Mouse (Mus musculus) monocyte, adult 5-6 weeks (primary cell): Measurements from ENCODE around the gene Gphn. TPM values are rescaled to one million over a fixed set of nuclear protein-coding genes. Genes with fewer than 3 reads are reported as not detected.

Experiments used
- ATAC-seq: fragments of 153-309, 156-312 bp; replicated peaks from 2 replicates; pipeline ENCODE4 v1.8.0; 2017; ENCODE audit warnings: mild to moderate bottlenecking; ENCODE audit not compliant: low TSS enrichment, insufficient number of reproducible peaks, severe bottlenecking, poor library complexity, low FRiP score
- total RNA-seq: library from RNA; stranded (forward); fragments of 200-1000, 200-491, 200-594 nt; gene quantifications from 3 replicates; pipeline ENCODE4 v1.2.3, GENCODE M21; 2017

Gene Gphn
- total RNA-seq: 6.1 to 10.7 TPM (median 7.6 TPM) in 3 replicates

GRCm38 (mm10) chr12:78225707-78226518 lies at the start of gene Gphn:
Gene Gphn, plus strand, starts transcription at chr12:78226379.
- ATAC-seq: peak; percentile 87

GRCm38 (mm10) chr12:78181452-78181851 lies 44.7 kb upstream of the Gphn start:
- ATAC-seq: no peak

- no peak for ATAC-seq
Observed at GRCm38 (mm10) chr12:78193942-78194341, 32.2 kb upstream of the Gphn start, which contains the start of gene Gm6657. Gene Gm6657, plus strand, starts transcription at chr12:78194242.

DNA sequence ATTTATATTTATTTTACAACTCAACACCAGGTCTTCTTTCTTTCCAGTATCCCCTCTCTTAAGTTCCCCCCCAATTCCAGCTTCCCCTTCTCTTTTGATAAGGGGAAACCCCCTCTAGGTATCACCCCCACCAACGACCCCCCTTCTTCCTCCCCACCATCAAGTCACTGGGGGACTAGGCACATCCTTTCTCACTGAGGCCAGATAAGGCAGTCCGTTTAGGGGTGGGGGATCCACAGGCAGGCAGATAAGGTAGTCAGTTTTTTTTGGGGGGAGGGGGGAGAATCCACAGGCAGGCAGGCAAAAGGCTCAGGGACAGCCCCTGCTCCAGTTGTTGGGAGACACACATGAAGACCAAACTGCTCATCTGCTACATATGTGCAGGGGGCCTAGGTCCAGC lies 30.8 kb upstream of the Gphn start:
- no peak for ATAC-seq

DNA sequence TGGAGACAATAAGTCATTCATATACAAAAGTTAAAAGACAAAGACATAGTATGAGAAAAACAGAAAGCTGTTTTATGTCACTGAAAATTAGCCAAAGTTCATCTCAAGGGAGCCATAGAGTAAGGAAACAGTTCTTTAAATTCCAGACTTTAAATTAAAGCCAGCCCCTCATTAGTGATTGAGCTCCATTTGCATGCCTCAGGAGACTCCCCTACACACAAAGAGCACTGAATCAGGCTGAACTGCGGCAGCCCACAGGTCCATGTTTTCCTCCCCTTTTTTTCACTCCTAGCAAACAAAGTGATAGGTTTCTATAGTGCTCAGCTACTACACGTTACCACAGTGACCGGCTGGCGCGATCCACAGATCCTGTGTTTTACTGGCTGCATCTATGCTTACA lies 22.5 kb upstream of the Gphn start:
- no peak for ATAC-seq

DNA sequence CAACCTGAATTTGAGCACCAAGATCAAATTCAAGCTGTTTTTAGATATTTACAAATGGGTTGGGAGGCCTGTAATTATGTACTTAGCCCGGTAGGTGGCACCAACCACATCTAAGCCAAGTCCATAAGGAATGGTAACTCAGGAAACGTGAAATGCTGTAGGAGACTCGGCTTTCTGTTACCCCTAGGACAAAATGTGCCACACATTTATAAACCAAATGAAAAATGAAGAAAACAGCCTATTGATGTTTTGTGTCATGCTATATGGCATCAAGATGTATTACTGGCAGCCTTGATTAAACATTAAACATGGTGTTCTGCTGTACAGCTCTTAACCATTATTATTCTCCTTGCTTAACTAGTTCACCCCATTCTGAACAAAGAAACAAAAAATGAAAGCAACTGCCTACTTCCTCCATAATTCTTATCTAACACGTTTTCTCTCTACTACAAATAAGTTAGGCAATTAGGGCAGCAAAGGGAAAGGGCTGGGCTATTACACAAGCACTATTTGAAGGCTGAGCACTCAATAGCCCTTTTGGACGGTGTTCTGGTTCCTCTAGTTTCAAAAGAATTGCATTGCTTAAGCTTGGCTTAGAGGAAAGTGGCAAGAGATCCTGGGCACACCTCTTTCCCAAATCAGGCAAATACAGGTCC lies 20.1 kb upstream of the Gphn start:
- ATAC-seq: peak; percentile 61; the same call in 1 of the 2 replicates

DNA sequence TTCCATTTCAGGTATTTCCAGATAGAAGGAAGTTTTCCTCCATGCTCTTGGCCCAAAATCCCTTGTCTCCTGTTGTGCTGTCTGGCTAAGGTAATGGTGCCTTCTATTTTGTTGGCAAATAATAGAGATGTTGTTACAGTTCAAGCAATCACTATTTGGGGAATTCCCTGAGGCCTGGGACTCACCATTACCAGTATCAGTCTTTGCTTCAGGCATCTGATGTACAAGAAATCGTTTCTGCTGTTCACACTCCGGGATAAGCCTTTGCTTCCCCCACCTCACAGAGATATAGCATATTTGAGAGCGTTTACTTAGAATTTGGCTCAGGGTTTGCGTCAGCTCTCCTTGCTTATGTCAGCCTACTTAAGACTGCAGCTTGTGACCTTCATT lies 19.6 kb upstream of the Gphn start:
- no peak for ATAC-seq

DNA sequence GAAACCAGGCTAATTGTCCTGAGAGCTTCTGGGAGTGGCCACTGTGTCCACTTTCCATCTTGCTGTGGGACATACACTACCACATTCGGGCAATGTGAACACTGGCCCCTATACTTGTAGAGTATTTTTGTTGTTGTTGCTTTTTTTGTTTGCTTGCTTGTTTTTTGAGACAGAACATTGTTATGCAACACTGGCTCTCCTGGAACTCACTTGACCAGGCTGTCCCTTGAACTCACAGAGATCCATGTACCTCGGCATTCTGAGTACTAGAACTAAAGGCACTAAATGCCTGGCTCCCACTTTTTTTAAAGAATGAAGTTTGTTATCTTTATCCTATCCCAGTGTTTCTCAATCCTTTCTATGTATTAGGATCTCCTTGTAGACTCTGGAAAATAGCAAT lies 16.3 kb upstream of the Gphn start:
- ATAC-seq: no peak

- no peak for ATAC-seq
Observed at GRCm38 (mm10) chr12:78215490-78215889, 10.7 kb upstream of the Gphn start.

GRCm38 (mm10) chr12:78219191-78219825 lies 6.9 kb upstream of the Gphn start:
- ATAC-seq: no peak

DNA sequence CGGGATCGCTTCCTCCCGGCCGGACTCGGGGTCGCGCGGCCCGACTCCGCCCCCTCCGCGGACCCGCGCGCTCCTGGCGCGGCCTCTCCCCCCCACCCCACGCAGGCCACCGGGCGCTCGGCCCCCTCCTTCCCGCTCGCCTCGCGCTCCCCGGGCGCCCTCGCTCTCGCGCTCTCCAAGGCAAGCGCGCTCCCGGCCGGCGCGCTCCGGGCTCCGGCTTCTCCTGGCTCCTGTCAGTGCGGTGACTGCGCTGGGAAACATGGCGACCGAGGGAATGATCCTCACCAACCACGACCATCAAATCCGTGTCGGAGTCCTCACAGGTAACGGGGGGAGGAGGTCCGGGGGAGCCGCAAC lies 318 bp downstream of the Gphn start:
- ATAC-seq: peak; percentile 15; the same call in 1 of the 2 replicates

- ATAC-seq: no peak
Observed at GRCm38 (mm10) chr12:78227021-78227932, 1.1 kb downstream of the Gphn start.

- no peak for ATAC-seq
Observed at GRCm38 (mm10) chr12:78228139-78228538, 2.0 kb downstream of the Gphn start.

- ATAC-seq: no peak
Observed at GRCm38 (mm10) chr12:78232560-78232959, 6.4 kb downstream of the Gphn start.

GRCm38 (mm10) chr12:78248366-78248765 lies 22.2 kb downstream of the Gphn start:
- ATAC-seq: no peak

GRCm38 (mm10) chr12:78249151-78249550 lies 23.0 kb downstream of the Gphn start:
- no peak for ATAC-seq

DNA sequence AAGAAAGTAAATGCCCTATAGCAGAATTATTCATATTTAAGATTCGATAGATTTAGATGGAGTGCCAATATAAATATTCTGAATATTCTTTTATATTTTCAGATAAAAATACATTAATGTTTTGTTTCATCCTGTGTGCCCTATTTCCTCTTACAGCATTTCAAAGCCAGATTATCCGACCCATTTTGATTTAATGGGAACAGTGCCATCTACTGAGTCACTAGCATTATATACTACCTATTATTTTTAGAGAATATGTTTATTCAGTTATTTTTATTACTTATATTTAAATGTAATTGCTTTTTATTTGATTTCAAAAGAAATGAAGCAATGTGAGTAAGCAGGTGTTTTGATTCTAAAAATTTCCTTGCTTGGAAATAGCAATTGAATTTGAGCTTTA lies 51.2 kb downstream of the Gphn start:
- ATAC-seq: no peak

- ATAC-seq: no peak
Observed at GRCm38 (mm10) chr12:78290384-78290783, 64.2 kb downstream of the Gphn start.
